Mouse (Mus musculus): Measurements from ENCODE around the gene Shcbp1l.

- TF ChIP-seq CTCF (IDR thresholded peaks at IDR 0.05; ENCODE audit: insufficient read depth, low read depth, low read length): no peak
- TF ChIP-seq POLR2A (IDR thresholded peaks at IDR 0.05; ENCODE audit: insufficient read depth, low read depth, low read length): no peak
Observed at GRCm38 (mm10) chr1:153456137-153456536, 31.2 kb downstream of the Shcbp1l start.
